Mouse (Mus musculus) left cerebral cortex, postnatal 14 days (tissue): Measurements from ENCODE around the gene A730015C16Rik. TPM values are rescaled to one million over a fixed set of nuclear protein-coding genes. Genes with fewer than 3 reads are reported as not detected.

Source experiments
- DNase-seq, 2 experiments: peaks; one replicate each; pipeline ENCODE4 v3.0.0; 2021 to 2022; ENCODE audit warnings: low spot score in 2 of 2, mixed read lengths in 1 of 2
- intact Hi-C: fragments of 180-260 bp; cut with DNase I; formaldehyde crosslinking; loops from one replicate; pipeline ENCODE4 v1.15.1; 2025
- long read RNA-seq, 2 experiments: library from polyadenylated mRNA; stranded (forward); transcript quantifications; one replicate each; pipeline ENCODE4 v2.0.0; 2021
- total RNA-seq, 2 experiments: library from RNA; stranded (reverse); gene quantifications; 2 replicates each; pipeline ENCODE4 v1.2.3; 2021

A730015C16Rik gene
- under 1 TPM; 0.27 to 0.40 TPM for total RNA-seq
- long read RNA-seq, experiment 1, partial matches to known transcripts, result 0 of 1 reads
- long read RNA-seq, experiment 1, other reads (novel, unspliced or antisense), result 0 of 1 reads
- long read RNA-seq, experiment 2, partial matches to known transcripts, result 0 of 2 reads
- long read RNA-seq, experiment 2, other reads (novel, unspliced or antisense), result 0 of 2 reads

DNA sequence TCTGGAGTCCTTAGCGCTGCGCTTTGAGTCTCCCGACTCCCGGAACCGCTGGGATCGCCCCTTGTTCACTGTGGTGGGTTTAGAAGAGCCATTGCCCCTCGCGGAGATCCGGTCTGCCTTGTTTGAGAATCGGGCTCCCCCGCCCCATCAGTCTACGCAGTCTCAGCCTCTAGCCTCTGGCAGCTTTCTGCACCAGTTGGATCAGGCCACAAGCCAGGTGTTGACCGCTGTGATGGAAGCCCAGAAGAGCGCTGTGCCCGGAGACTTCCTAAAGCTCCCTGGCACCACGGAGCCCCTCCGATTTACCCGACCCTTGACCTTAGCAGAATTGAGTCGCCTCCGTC, at the start of gene A730015C16Rik:
A730015C16Rik (minus strand) TSS at position 115 of the 344 bp plus-strand sequence.
- DNase-seq, result no peak
- intact Hi-C loops, result no loop called here

DNA sequence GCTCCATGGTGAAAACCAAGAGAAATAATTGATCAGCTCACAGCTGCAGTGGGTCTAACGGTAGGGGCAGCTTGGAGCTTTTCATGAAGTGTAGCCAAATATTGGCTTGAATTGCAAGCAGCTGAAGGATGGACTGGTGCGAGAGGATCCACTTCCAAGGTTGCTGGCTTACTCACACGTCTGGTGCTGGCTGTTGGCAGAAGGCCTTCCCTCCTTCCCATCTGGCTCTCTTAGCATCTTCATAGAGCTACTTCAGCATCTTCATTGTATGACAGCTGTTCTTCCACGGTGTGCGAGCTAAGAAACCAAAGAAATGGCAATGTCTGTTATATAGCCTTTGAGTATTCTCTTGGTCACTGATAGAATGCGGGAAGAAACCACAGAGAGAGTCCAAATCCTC, 42.5 kb upstream of the A730015C16Rik start:
- no peak for DNase-seq
- intact Hi-C loops, result no loop called here

DNA sequence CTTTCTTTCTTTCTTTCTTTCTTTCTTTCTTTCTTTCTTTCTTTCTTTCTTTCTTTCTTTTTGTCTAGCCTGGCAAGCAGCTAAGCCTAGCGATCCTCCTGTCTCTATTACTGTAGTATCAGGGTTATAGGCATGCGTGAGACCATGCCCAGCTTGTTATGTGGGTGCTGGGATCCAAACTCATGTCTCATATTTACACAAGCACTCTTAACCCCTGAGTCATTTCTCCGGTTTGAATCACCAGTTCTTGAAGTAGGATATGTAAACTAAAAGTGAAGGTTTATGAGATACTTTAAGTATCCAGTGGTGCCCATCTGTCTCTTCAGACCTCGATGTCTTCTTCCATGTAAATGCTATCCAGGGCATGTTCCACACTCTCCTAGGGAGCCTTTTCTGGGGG, 39.0 kb upstream of the A730015C16Rik start:
- intact Hi-C loops, result no loop called here

DNA sequence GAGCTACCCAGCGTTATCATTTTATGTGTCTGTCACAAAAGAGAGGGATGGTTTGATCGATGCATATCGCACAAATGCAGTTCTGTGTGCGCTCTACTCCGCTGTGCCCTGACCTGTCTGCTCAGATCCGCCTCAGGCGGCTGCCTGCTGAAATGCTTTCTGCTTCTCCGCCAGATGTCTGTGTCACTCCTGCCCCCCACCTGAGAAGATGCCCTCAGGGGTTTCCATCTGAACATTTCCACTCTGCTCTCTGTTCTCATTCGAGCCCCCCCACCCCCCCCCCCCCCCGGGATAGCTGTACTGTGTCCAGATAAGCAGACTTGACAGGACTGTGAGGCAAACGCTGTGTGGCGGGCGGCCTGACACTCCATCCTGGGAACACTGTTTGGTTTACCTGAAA, 35.4 kb upstream of the A730015C16Rik start:
- intact Hi-C loops, result no loop called here
- no peak for DNase-seq

More for the DNA sequence above, 39.0 kb upstream of the A730015C16Rik start:
- DNase-seq, result no peak

DNA sequence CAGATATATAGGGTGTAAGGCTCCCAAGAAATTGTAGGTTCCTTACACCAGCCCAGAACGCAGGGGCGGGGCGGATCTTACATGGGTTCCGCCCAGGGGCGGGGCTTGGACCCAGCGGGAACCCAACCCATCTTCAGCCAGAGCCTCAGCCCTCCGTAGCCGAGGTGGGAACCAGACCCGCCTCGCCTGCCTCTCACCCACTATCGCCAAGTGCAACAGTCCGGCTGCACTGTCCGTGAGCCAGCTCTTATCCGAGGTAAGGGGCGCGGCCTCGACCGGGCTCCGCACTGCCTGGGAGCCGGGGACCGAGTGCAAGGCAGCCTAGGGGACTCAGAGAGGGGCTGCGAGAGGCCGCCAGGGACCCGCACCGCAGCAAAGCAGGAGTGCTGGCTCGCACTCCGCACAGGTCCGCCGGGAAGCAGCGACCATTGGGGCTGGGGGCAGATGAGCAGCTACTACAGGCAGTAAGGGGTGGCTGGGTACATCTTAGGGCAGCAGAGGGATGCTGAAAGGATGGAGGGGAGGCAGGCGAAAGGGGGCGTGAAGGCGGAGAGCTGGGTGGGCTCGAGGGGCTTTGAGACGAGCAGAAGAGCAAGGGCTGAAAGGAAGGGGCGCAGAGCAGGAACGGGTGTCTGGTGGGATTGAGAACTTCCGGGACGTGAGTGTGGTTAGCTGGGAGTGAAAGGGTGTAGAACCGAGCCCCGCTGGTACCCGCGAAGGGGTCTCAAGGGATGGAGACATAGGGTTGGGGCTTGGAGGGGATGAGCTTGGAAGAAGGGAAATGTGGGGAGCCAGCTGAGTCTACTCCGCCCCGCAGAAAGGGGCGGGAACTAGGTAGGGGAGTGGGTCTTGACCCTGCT, 30.8 kb upstream of the A730015C16Rik start, which contains the start of gene Rab3b:
Rab3b (plus strand) TSS at position 101 of the 860 bp plus-strand sequence.
- intact Hi-C loops, result loop anchor here (10.0 kb wide), 1 partner anchor 286 kb away; no protein-coding TSS in a partner anchor

DNA sequence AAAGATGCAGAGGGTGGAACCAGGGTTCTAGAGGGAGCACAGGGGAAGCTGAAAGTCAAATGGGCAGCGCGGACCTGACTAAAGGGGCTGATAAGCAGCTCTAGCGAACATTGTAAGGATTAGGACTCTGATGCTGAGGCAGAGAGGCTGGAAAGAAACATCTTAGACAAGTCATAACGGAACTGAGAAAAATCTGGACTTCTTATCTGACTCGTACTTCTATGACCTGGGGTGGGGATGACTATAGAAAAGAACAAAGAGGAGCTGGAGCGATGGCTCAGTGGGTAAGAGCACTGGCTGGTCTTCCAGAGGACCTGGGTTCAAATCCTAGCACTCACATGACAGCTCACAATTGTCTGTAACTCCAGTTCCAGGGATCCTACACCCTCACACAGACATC, 29.5 kb upstream of the A730015C16Rik start:
- intact Hi-C loops, result loop anchor here (10.0 kb wide), 1 partner anchor 287 kb away; no protein-coding TSS in a partner anchor
- no peak for DNase-seq

More for the DNA sequence above, 30.8 kb upstream of the A730015C16Rik start, which contains the start of gene Rab3b:
- peak; percentile 34 to 54 for DNase-seq

DNA sequence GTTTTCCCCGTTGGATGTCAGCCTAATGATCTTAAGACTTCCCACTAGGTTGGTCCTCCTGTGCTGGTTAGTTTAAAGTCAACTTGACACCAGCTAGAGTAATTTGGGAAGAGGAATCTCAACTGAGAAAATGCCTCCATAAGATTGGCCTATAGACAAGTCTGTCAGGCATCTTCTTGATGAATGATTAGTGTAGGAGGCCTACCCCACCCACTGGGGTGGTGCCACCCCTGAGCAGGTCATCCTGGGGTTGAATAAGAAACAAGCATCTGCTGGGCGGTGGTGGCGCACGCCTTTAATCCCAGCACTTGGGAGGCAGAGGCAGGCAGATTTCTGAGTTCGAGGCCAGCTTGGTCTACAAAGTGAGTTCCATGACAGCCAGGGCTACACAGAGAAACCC, 25.3 kb upstream of the A730015C16Rik start:
- DNase-seq, result no peak
- intact Hi-C loops, result loop anchor here (10.0 kb wide), 1 partner anchor 291 kb away; no protein-coding TSS in a partner anchor

DNA sequence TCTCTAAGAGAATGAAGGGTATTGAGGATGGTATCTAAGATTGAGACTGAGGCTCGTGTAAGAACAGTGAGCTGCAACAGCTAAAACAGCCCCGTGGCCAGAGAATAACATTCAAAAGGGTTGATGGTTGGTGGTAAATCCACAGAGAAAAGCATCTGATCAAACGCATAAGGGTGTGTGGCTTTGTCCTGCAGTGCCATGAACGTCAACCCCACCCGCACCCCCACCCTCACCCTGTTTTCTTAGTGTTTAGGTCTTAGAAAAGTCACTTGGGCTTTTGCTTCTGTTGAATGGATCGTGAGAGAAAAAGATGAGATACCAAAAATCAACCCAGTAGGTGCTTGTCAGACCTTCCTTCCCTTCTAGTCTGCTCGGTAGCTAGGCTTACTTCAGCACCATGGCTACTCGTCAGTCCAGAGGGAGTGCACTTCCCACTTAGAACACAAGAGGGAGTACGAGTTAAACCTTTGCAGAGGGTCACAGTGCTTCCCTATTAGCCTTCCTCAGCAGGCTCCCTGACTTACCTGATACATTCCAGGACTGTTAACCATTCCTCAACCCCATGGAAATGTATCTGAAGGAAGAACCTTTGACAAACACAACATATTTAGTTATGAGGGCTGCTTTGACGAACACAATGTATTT, 21.4 kb upstream of the A730015C16Rik start:
- intact Hi-C loops, result loop anchor here (1.0 to 10.0 kb wide), 2 partner anchors 106 to 295 kb away; no protein-coding TSS in a partner anchor
- DNase-seq, result peak; percentile 94 to 98

DNA sequence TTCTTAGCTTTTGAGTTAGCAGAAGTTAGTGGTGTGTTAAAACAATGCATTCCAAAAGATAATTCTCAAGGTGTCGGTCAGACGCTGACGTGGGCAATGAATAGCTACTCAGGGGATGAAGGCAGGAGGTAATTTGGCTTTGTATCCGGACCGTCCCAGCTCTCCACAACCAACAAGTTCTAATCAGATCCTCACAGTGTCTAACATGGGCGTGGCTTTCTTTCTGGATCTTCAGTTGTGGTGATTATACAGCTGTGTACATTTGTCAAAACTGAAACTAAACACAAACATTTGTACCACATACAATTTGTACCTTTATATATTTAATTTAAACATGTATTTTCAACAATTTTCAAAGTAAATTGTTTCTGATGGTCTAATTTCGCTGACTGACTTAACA, 18.4 kb upstream of the A730015C16Rik start:
- DNase-seq, result no peak
- intact Hi-C loops, result no loop called here

DNA sequence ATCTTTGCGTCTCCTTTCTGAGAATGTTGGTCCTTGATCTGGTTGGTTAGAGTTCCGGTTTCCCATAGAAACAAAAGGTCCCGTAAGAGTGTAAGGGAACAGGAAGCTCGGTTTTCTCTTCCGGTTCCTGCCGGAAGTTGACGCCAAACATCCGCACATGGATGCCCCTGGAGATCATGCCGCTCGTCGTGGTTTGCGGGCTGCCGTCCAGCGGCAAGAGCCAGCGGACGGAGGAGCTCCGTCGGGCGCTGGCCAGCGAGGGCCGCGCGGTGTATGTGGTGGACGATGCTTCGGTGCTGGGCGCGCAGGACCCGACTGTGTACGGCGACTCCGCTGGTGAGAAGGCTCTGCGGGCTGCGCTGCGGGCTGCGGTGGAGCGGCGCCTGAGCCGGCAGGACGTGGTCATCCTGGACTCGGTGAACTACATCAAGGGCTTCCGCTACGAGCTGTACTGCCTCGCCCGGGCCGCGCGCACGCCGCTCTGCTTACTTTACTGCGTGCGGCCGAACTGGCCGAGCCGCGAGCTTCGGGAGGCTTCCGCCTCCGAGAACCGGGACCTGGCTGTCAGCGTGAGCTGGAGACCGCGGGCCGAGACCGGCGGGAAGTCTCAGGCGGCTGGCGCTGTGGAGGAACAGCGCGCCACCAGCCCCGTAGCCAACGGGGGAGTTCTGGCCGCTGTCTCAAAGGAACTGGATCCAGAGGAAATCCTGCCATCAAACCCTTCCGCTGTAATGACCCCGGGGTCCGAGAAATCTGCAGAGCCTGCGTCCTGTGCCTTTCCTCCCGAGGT, 509 bp downstream of the A730015C16Rik start, which contains the start of gene Kti12:
Kti12 (plus strand) TSS at position 71 of the 790 bp plus-strand sequence.
- peak; percentile 82 to 83 for DNase-seq
- intact Hi-C loops, result no loop called here

DNA sequence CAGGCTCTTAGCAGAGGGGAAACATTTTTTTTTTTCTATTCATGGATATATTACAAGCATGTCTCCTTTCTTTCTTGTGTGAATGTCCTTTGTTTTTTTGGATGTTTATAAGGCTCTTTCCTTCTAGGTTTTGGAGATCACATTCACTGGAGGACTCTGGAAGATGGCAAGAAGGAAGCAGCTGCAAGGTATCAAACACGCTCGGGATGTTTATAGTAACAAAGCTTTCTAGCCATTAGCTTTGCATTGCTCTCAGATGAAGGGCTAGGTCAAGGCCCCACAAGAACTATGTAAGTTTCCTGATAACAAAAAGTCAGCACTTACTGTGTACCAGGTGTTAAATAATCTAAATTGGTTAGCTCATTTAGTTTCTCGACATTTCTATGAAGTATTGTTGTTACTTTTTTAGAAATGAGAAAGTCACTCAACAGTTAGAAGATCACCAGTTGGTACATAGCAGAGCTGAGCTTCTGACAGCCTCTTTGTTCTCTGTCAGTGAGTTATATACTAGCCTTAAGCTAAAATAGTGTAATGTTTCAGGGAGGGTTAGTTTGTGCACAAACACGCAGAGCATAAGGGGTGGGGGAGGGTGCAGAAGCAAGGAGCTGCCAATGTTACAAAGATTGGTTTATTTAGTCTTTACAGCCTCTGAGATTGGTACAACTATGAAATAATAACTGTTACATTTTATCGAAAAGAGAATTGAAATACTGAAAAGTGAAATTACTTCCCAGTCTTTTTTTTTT, 2.4 kb downstream of the A730015C16Rik start:
- no peak for DNase-seq
- intact Hi-C loops, result no loop called here

DNA sequence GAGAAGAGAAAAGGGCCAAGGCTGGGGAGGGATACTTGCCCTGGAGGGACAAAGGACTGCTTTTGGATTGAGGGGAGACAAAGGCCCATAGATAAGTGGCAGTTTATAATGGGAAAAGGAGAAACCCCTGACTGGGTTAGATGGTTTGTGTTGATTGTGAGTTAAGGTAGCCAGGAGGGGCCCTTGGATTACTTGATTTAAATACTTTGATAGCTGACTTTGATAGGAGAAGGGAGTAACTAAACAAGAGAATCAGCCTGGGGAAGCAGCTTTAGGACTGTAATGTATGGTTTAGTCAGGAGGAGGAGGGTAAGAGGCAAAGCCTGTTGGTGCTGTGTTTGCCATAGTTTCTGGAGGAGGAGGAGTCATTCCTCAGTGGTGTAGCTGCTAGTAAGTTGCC, 5.1 kb downstream of the A730015C16Rik start:
- no peak for DNase-seq
- intact Hi-C loops, result no loop called here

DNA sequence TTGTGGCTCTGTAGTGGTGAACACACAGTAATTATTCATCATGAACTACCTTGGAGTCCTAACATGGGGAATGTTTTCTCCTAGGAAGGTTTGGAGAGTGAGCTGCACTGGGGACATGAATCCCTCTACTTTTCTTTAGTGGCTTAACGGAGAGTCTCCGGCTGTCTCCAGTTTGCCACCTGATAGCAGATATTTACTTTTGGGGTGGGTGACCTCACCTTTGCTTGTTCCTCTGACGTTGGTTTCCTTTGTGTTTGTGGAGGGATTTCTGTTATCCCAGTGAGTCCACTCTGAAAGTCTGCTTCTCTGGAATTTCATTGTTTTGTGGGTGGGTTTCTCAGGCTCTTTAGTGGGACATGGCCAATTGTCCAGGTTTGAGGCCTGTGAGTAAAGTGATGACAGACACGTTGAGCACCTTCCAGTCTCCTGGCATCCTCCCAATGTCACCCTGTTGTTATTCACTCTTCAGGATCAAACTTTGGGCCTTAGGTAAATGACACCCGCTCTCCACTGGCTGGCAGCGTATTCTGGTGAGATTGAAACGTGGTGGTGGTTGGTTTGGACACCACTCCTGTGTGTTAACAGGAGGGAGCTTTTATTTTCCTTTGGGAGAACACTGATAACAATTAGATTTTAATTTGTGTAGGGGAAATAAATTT, 6.4 kb downstream of the A730015C16Rik start:
- intact Hi-C loops, result no loop called here
- DNase-seq, result no peak

DNA sequence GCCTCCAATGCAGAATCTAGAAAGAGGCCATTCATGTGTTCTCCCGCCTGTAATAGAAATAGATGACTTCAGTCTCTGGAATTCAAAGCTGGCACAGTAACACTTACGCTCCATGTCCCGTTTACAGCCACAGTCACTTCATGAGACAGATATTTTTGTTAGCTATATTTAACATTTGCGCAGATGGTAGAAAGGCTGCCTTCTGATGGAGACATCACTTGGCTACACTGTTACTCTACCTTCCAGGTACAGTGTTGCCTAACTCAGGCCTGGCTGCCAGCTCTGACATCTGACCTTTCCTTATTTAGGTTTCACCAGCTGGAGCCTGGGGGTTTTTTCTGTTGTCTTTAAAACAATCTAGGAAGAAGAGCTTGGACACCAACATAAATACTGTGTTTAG, 10.4 kb downstream of the A730015C16Rik start:
- intact Hi-C loops, result no loop called here
- DNase-seq, result peak; percentile 32 to 62

DNA sequence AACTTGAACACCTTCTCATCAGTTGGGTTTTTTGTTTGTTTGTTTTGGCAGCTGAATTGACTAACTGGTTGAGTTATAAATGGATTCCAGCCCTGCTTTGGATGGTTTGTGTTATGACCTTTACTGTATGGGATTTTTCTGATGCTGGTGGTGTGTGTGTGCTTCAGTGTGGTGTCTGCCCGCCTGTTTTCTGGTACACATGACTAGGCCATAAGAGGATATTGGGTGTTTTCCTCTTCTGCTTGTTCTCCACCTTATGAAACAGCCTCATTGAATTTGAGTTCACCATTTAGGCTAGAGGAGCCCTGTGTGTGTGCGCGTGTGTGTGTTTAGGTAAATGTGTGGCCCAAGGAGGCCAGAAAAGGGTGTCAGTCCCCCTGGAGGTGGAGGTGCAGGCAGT, 12.9 kb downstream of the A730015C16Rik start:
- intact Hi-C loops, result no loop called here

DNA sequence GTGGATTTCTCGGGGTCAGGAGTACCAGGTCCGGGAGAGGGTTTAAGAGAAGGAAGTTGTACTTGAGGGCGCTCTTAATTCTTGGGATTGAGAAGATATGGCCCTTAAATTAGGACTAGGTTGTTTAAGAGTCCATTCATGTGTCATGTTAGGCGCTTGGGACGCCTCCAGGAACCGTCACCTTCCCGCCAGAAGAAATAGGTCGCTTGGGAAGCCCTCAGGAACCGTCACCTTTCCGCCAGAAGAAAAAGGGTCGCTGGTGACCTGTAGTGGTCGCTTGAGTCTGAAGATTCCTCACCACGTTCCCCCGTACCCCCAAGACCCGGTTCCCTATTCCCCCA, 13.5 kb downstream of the A730015C16Rik start:
- peak in 1 of 2 experiments; percentile 11 for DNase-seq
- intact Hi-C loops, result no loop called here

More for the DNA sequence above, 12.9 kb downstream of the A730015C16Rik start:
- no peak for DNase-seq

DNA sequence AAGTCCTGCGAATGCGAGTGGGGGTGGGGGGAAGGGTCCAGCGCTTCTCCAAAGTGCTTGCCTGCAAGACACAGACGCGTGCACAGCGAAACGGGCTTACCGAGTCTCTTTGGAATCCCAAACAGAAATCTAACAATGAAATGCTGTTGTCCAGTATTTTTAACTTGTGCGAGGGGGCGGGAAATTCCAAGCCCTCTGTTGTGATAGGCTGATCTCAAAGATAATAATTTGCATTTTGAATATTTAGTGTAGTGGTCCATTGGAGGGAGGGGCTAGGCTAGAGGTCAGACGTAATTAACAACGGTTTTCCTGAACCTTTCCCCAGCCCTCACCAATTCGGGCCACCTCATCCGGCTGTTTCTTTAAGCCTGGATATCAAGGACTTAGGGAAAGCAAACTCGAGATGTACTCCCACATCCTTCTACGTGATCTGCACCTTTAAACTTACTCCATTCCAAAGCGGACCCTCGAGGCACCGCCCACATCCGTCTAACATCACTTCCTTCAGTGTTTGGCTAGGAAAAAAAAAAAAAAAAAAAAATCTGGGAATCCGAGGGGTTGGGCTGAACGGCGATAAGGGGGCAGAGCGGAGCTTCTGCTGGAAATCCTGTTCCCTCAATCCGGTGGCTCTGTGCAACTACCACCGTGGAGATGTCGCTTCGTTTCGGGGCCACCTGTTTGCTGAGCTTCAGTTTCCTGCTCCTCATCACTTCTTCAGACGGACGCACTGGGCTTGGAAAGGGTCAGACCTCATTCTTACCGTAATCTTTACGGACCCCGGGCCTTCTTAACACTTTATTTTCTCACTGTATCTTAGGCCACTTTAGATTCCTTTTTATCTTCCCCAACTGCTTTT, 14.1 kb downstream of the A730015C16Rik start, which contains the start of gene Txndc12:
Txndc12 (plus strand) TSS at position 487 of the 856 bp plus-strand sequence.
- DNase-seq, result peak; percentile 81 to 90
- intact Hi-C loops, result no loop called here
